Mouse (Mus musculus) adrenal gland (tissue): ENCODE measurements around the gene Clk1.
"Not testable (repeated sequence)": the region's sequence is repeated elsewhere in the genome, so short reads cannot be mapped to it uniquely, and the experiment has no call there.

Experiments
- intact Hi-C: fragments of 180-260 bp; cut with DNase I; formaldehyde crosslinking; loops from one replicate; pipeline ENCODE4 v1.15.1; 2025

Clk1 gene

GRCm38 (mm10) chr1:58408141-58408540 is 15.7 kb downstream of the Clk1 start:
- intact Hi-C loops, result no loop called here

GRCm38 (mm10) chr1:58407321-58407720 is 16.5 kb downstream of the Clk1 start:
- intact Hi-C loops, result no loop called here

GRCm38 (mm10) chr1:58403745-58404144 is 20.1 kb downstream of the Clk1 start:
- intact Hi-C loops, result no loop called here

GRCm38 (mm10) chr1:58401396-58401795 is 22.5 kb downstream of the Clk1 start:
- intact Hi-C loops, result no loop called here

- intact Hi-C loops, result no loop called here
Measured at GRCm38 (mm10) chr1:58397731-58398130, 26.1 kb downstream of the Clk1 start.

GRCm38 (mm10) chr1:58396179-58396578 is 27.7 kb downstream of the Clk1 start:
- intact Hi-C loops, result no loop called here

GRCm38 (mm10) chr1:58395341-58395740 is 28.5 kb downstream of the Clk1 start:
- intact Hi-C loops, result no loop called here

GRCm38 (mm10) chr1:58393284-58394195 is 30.3 kb downstream of the Clk1 start:
- intact Hi-C loops, result loop anchor here (5.0 kb wide), 1 partner anchor 96 kb away; no protein-coding TSS in a partner anchor

- intact Hi-C loops, result loop anchor here (5.0 kb wide), 1 partner anchor 95 kb away; no protein-coding TSS in a partner anchor
Measured at GRCm38 (mm10) chr1:58392652-58393283, 31.1 kb downstream of the Clk1 start, which contains the start of gene Bzw1. Bzw1 (plus strand) TSS chr1:58392898.

GRCm38 (mm10) chr1:58392268-58392651 is 31.6 kb downstream of the Clk1 start:
- intact Hi-C loops, result loop anchor here (5.0 kb wide), 1 partner anchor 95 kb away; no protein-coding TSS in a partner anchor

GRCm38 (mm10) chr1:58391421-58392267 is 32.2 kb downstream of the Clk1 start:
- intact Hi-C loops, result loop anchor here (5.0 kb wide), 1 partner anchor 94 kb away; no protein-coding TSS in a partner anchor

GRCm38 (mm10) chr1:58382586-58383281 is 41.1 kb downstream of the Clk1 start:
- intact Hi-C loops, result no loop called here

GRCm38 (mm10) chr1:58375574-58376147 is 48.2 kb downstream of the Clk1 start:
- intact Hi-C loops, result no loop called here

GRCm38 (mm10) chr1:58374266-58374665 is 49.6 kb downstream of the Clk1 start:
- intact Hi-C loops, result not testable (repeated sequence)

GRCm38 (mm10) chr1:58369716-58370115 is 54.1 kb downstream of the Clk1 start:
- intact Hi-C loops, result no loop called here

GRCm38 (mm10) chr1:58366737-58367471 is 57.0 kb downstream of the Clk1 start:
- intact Hi-C loops, result no loop called here

- intact Hi-C loops, result no loop called here
Measured at GRCm38 (mm10) chr1:58365829-58366228, 58.0 kb downstream of the Clk1 start.

GRCm38 (mm10) chr1:58364551-58364950 is 59.3 kb downstream of the Clk1 start:
- intact Hi-C loops, result no loop called here

- intact Hi-C loops, result no loop called here
Measured at GRCm38 (mm10) chr1:58362296-58362695, 61.6 kb downstream of the Clk1 start.
